8 mouse cellular contexts compared by ENCODE assay signal in genomic region chr7:88277858-88278627, GRCm38 (mm10). TPM values are rescaled to one million over a fixed set of nuclear protein-coding genes. Genes with fewer than 3 reads are reported as not detected.
DNase-seq lines count a peak whose midpoint lies in the region; ATAC-seq and TF ChIP-seq lines count a peak whose summit lies in the region.

Gene Ctsc, plus strand, starts transcription at chr7:88278085.

- H3K9me3 ChIP-seq in hindbrain, postnatal 0 days (ENCODE audit: low read length) = no peaks in the 10 kb centered on the region

- TF ChIP-seq POLR2A in cortical plate, adult 2 months (IDR thresholded peaks at IDR 0.05; ENCODE audit: extremely low read depth, insufficient read depth, low read length) = no peak

- H3K27me3 ChIP-seq in hindbrain, postnatal 0 days (ENCODE audit: insufficient read depth, low read length) = no peaks in the 10 kb centered on the region

- peaks cover 53% of the 10 kb centered on the region for H3K79me2 ChIP-seq in macrophage (ENCODE audit: inconsistent target)

- intact Hi-C loops in left cerebral cortex, adult 2 months (cut with DNase I) = loop anchor here (1.0 kb wide), 1 partner anchor 21 kb away; no protein-coding TSS in a partner anchor

- no peak for TF ChIP-seq CTCF in cortical plate, adult 2 months (IDR thresholded peaks at IDR 0.05; ENCODE audit: extremely low read depth, insufficient read depth, low read length)
- TF ChIP-seq CTCF in hindbrain, postnatal 0 days (IDR thresholded peaks at IDR 0.05; ENCODE audit: low read depth) = peak; percentile 36
- peak; percentile 10 for TF ChIP-seq CTCF in left cerebral cortex, adult 2 months (IDR thresholded peaks at IDR 0.05)

- DNase-seq in WW6 (ENCODE audit: low read depth, low spot score) = peak; percentile 63
- DNase-seq in gastrocnemius, adult 8-10 months (ENCODE audit: low spot score in 2 of 2) = peak; percentile 79 to 82
- peak; percentile 68 for DNase-seq in hindbrain, postnatal 0 days (ENCODE audit: low spot score)
- DNase-seq in left cerebral cortex, adult 2 months (ENCODE audit: extremely low spot score in 1 of 2, low spot score in 2 of 2) = peak; percentile 39 to 57
- DNase-seq in right cerebral cortex, adult 18-20 months = peak; percentile 49
- DNase-seq in urinary bladder, adult 2 months (ENCODE audit: low spot score) = peak; percentile 65

- H3K9ac ChIP-seq in hindbrain, postnatal 0 days (replicated peaks; ENCODE audit: low read length) = peak within 1 kb of the TSS; percentile 41

- WGBS in hindbrain, postnatal 0 days = 2% methylated on average over 34 of the region's 34 CpGs
- under 1% methylated on average over 33 of the region's 34 CpGs for WGBS in macrophage (ENCODE audit: missing documents)

- H3K4me3 ChIP-seq in cortical plate, adult 2 months (ENCODE audit: insufficient read depth, low read length) = peak within 1 kb of the TSS; percentile 32
- H3K4me3 ChIP-seq in hindbrain, postnatal 0 days (ENCODE audit: low read length) = peak within 1 kb of the TSS; percentile 47
- peak within 1 kb of the TSS; percentile 54 for H3K4me3 ChIP-seq in left cerebral cortex, adult 2 months
- peak within 1 kb of the TSS; percentile 89 for H3K4me3 ChIP-seq in macrophage (ENCODE audit: inconsistent target)

- peak within 1 kb of the TSS; percentile 71 for H3K27ac ChIP-seq in cortical plate, adult 2 months (ENCODE audit: insufficient read depth, low read length)
- H3K27ac ChIP-seq in hindbrain, postnatal 0 days = 0 out of 2 replicates have a peak within 1 kb of the TSS, but pooled peaks have one; percentile 51
- peak within 1 kb of the TSS; percentile 44 for H3K27ac ChIP-seq in left cerebral cortex, adult 2 months
- H3K27ac ChIP-seq in macrophage = peak within 1 kb of the TSS; percentile 97

- no peaks in the 10 kb centered on the region; the same call in 1 of the 2 replicates for H3K4me1 ChIP-seq in cortical plate, adult 2 months (ENCODE audit: control insufficient read depth, insufficient read depth, low read length)
- no peaks in the 10 kb centered on the region for H3K4me1 ChIP-seq in hindbrain, postnatal 0 days (ENCODE audit: insufficient read depth, low read length)

- H3K36me3 ChIP-seq in hindbrain, postnatal 0 days (ENCODE audit: insufficient read depth, low read length) = no peaks in the 10 kb centered on the region
- peaks cover 10% of the 10 kb centered on the region; the same call in 1 of the 2 replicates for H3K36me3 ChIP-seq in macrophage (ENCODE audit: inconsistent target)

- H3K4me2 ChIP-seq in hindbrain, postnatal 0 days (ENCODE audit: low read depth, low read length) = peak within 1 kb of the TSS; percentile 96

- peak; percentile 94 for ATAC-seq in hindbrain, postnatal 0 days

RNA-seq across cellular contexts. Expression of gene Ctsc, which starts in this region (rescaled TPM):
- 5.3 and 5.7 TPM in 2 replicates for polyA plus RNA-seq in cortical plate, adult 2 months (2012; rRNA removed)
- total RNA-seq in gastrocnemius, adult 8-10 months (2022) = 10 to 100 TPM; 33.2 to 41.7 (median 36.7) TPM
- total RNA-seq in hindbrain, postnatal 0 days (2014; rRNA removed) = 9.6 and 20.5 TPM in 2 replicates
- polyA plus RNA-seq in hindbrain, postnatal 0 days (2015; fragmentation: Nextera tagmentation; extraction: Ambion mirVana) = 21.2 and 23.8 TPM in 2 replicates
- total RNA-seq in left cerebral cortex, adult 2 months (2021) = 1 to 10 TPM; 8.7 to 9.6 TPM
- total RNA-seq in macrophage (2018; cell fraction: chromatin; rRNA removed) = 1,000 to 10,000 TPM in 15 of 26 experiments, 100 to 1,000 TPM in 11; 204 to 3,293 (median 1,443) TPM
- 100 to 1,000 TPM; 176 to 809 (median 573) TPM for total RNA-seq in macrophage (2018; cell fraction: cytosol; rRNA removed)
- total RNA-seq in macrophage (2018; cell fraction: nucleus; rRNA removed) = 1,000 to 10,000 TPM in 19 of 26 experiments, 100 to 1,000 TPM in 7; 337 to 2,941 (median 1,455) TPM
- polyA plus RNA-seq in macrophage (2018) = 237 to 366 TPM (median 330 TPM) in 3 replicates
- 34.9 and 42.8 TPM in 2 replicates for polyA plus RNA-seq in urinary bladder, adult 2 months (2012; rRNA removed)

Comparison
In these comparisons a context has a peak if more than half of its experiments do, and no peak if none do; other contexts are left out.
1. Peak in every context shown above with its lines: DNase-seq, ATAC-seq, H3K4me3 ChIP-seq and H3K27ac ChIP-seq.
2. H3K27ac ChIP-seq: peak in every context shown above with its lines; median percentile 97 in macrophage; 71 in cortical plate, adult 2 months; 51 in hindbrain, postnatal 0 days; 44 in left cerebral cortex, adult 2 months.
3. H3K4me3 ChIP-seq: peak in every context shown above with its lines; median percentile 89 in macrophage; 54 in left cerebral cortex, adult 2 months; 47 in hindbrain, postnatal 0 days; 32 in cortical plate, adult 2 months.